Mouse (Mus musculus): ENCODE results near the gene Nqo2. TPM values are rescaled to one million over a fixed set of nuclear protein-coding genes. Genes with fewer than 3 reads are reported as not detected.

The Nqo2 gene
- polyA plus RNA-seq, 1 experiment from 2014 or later: 26.1 TPM

- 0 out of 2 replicates have a peak, but pooled peaks have one; percentile 22 for ATAC-seq (ENCODE audit: low read depth)
- H3K27ac ChIP-seq (ENCODE audit: low read length): peak overlapping the region; percentile 89; the same call in 1 of the 2 replicates
- 32% methylated on average over 4 of the region's 4 CpGs for WGBS (ENCODE audit: insufficient replicate concordance)
These were observed 1.5 kb downstream of the Nqo2 start for GRCm38 (mm10) chr13:33966025-33966412.

DNA sequence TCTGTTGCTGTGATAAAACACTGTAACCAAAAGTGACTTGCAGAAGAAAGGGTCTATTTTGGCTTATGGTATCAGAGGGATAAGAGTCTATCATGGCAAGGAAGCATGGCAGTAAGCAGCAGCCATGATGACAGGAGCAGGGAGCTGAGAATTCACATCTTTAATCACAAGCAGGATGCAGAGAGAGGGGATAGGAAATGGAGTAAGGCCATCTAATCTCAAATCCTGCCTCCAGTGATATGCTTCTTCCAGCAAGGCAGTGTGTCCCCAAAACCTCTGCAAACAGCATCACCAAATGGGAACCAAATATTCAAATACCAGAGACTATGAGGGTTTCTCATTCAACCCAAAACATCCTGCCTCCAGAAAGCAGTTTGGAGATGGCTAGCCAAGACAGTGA, 2.1 kb downstream of the Nqo2 start:
- Histone ChIP-seq H3K36me3 (ENCODE audit: control insufficient read depth, insufficient read depth) (no peaks in the 10 kb centered on the region), H3K9me3 (replicated peaks; ENCODE audit: control insufficient read depth, low read length) (no peaks in the 10 kb centered on the region), H3K9ac (ENCODE audit: low read depth, low read length) (no peak overlapping the region), H3K27me3 (ENCODE audit: control insufficient read depth, insufficient read depth, low read depth, low read length) (no peaks in the 10 kb centered on the region), H3K4me2 (ENCODE audit: low read depth, low read length) (no peak overlapping the region), H3K27ac (ENCODE audit: low read length) (no peak overlapping the region), H3K4me1 (ENCODE audit: control insufficient read depth, low read depth, low read length) (peaks cover 15% of the 10 kb centered on the region), H3K4me3 (ENCODE audit: low read depth, low read length) (no peak overlapping the region)
- ATAC-seq (ENCODE audit: low read depth): no peak

More at GRCm38 (mm10) chr13:33966025-33966412, 1.5 kb downstream of the Nqo2 start:
- Histone ChIP-seq H3K9me3 (replicated peaks; ENCODE audit: control insufficient read depth, low read length) (no peaks in the 10 kb centered on the region), H3K36me3 (ENCODE audit: control insufficient read depth, insufficient read depth) (no peaks in the 10 kb centered on the region), H3K4me3 (ENCODE audit: low read depth, low read length) (peak overlapping the region; percentile 71), H3K9ac (ENCODE audit: low read depth, low read length) (peak overlapping the region; percentile 21; the same call in 1 of the 2 replicates), H3K27me3 (ENCODE audit: control insufficient read depth, insufficient read depth, low read depth, low read length) (no peaks in the 10 kb centered on the region), H3K4me2 (ENCODE audit: low read depth, low read length) (peak overlapping the region; percentile 79), H3K4me1 (ENCODE audit: control insufficient read depth, low read depth, low read length) (peaks cover 15% of the 10 kb centered on the region)

DNA sequence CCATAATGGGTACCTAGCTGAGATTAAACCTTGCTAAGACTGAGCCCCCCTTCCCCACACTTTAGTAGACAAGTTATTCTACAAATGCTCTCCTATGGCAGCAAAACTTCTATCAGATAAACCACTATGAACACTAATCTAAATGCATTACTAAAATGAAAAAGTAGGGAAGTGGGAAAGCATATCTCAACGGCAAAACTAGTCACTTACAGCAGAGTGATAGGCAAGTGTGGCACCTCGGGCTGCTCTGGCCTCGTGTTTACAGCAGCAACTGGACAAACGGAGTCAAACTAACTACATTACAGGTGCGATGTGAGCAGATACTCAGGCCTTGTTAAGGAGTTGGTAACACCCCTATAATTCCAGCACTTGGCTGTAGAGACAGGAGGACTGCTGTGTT, 25.1 kb downstream of the Nqo2 start:
- Histone ChIP-seq H3K9me3 (replicated peaks; ENCODE audit: control insufficient read depth, low read length) (no peaks in the 10 kb centered on the region), H3K36me3 (ENCODE audit: control insufficient read depth, insufficient read depth) (no peaks in the 10 kb centered on the region), H3K4me3 (ENCODE audit: low read depth, low read length) (no peak overlapping the region), H3K9ac (ENCODE audit: low read depth, low read length) (no peak overlapping the region), H3K27ac (ENCODE audit: low read length) (no peak overlapping the region), H3K4me1 (ENCODE audit: control insufficient read depth, low read depth, low read length) (no peaks in the 10 kb centered on the region), H3K27me3 (ENCODE audit: control insufficient read depth, insufficient read depth, low read depth, low read length) (no peaks in the 10 kb centered on the region), H3K4me2 (ENCODE audit: low read depth, low read length) (no peak overlapping the region)
- WGBS (ENCODE audit: insufficient replicate concordance): 66% methylated on average over 5 of the region's 5 CpGs
- ATAC-seq (ENCODE audit: low read depth): no peak

- Histone ChIP-seq H3K36me3 (ENCODE audit: control insufficient read depth, insufficient read depth) (no peaks in the 10 kb centered on the region), H3K27me3 (ENCODE audit: control insufficient read depth, insufficient read depth, low read depth, low read length) (no peaks in the 10 kb centered on the region), H3K4me2 (ENCODE audit: low read depth, low read length) (no peak overlapping the region), H3K4me3 (ENCODE audit: low read depth, low read length) (no peak overlapping the region), H3K4me1 (ENCODE audit: control insufficient read depth, low read depth, low read length) (no peaks in the 10 kb centered on the region), H3K27ac (ENCODE audit: low read length) (no peak overlapping the region), H3K9me3 (replicated peaks; ENCODE audit: control insufficient read depth, low read length) (no peaks in the 10 kb centered on the region), H3K9ac (ENCODE audit: low read depth, low read length) (no peak overlapping the region)
- ATAC-seq (ENCODE audit: low read depth): no peak
- WGBS (ENCODE audit: insufficient replicate concordance): 17% methylated on average over 1 of the region's 1 CpGs
These were observed 30.7 kb downstream of the Nqo2 start for GRCm38 (mm10) chr13:33995197-33995596.

GRCm38 (mm10) chr13:34002058-34003006, 37.8 kb downstream of the Nqo2 start, which contains the start of the genes Ripk1 and Serpinb6a:
Gene Ripk1, plus strand, starts transcription at chr13:34002363.
Gene Serpinb6a, minus strand, starts transcription at chr13:34002794.
- under 1% methylated on average over 92 of the region's 92 CpGs for WGBS (ENCODE audit: insufficient replicate concordance)
- Histone ChIP-seq H3K4me3 (ENCODE audit: low read depth, low read length) (peak within 1 kb of the TSS; percentile 98), H3K4me2 (ENCODE audit: low read depth, low read length) (peak within 1 kb of the TSS; percentile 85), H3K4me1 (ENCODE audit: control insufficient read depth, low read depth, low read length) (peaks cover 5% of the 10 kb centered on the region), H3K27ac (ENCODE audit: low read length) (peak within 1 kb of the TSS; percentile 92), H3K9me3 (replicated peaks; ENCODE audit: control insufficient read depth, low read length) (no peaks in the 10 kb centered on the region), H3K36me3 (ENCODE audit: control insufficient read depth, insufficient read depth) (no peaks in the 10 kb centered on the region), H3K27me3 (ENCODE audit: control insufficient read depth, insufficient read depth, low read depth, low read length) (no peaks in the 10 kb centered on the region), H3K9ac (ENCODE audit: low read depth, low read length) (peak within 1 kb of the TSS; percentile 90)
- peak; percentile 98 for ATAC-seq (ENCODE audit: low read depth)

GRCm38 (mm10) chr13:34003058-34003457, 38.6 kb downstream of the Nqo2 start:
- peak overlapping the region; percentile 92 for H3K27ac ChIP-seq (ENCODE audit: low read length)
- no peaks in the 10 kb centered on the region for H3K36me3 ChIP-seq (ENCODE audit: control insufficient read depth, insufficient read depth)
- peak overlapping the region; percentile 90 for H3K9ac ChIP-seq (ENCODE audit: low read depth, low read length)
- H3K4me1 ChIP-seq (ENCODE audit: control insufficient read depth, low read depth, low read length): peaks cover 5% of the 10 kb centered on the region
- no peaks in the 10 kb centered on the region for H3K27me3 ChIP-seq (ENCODE audit: control insufficient read depth, insufficient read depth, low read depth, low read length)
- peak overlapping the region; percentile 85 for H3K4me2 ChIP-seq (ENCODE audit: low read depth, low read length)
- H3K4me3 ChIP-seq (ENCODE audit: low read depth, low read length): peak overlapping the region; percentile 98
- H3K9me3 ChIP-seq (replicated peaks; ENCODE audit: control insufficient read depth, low read length): no peaks in the 10 kb centered on the region
- ATAC-seq (ENCODE audit: low read depth): no peak
- WGBS (ENCODE audit: insufficient replicate concordance): 0% methylated on average over 5 of the region's 5 CpGs

GRCm38 (mm10) chr13:34007234-34007633, 42.7 kb downstream of the Nqo2 start:
- no peak overlapping the region for H3K9ac ChIP-seq (ENCODE audit: low read depth, low read length)
- H3K4me3 ChIP-seq (ENCODE audit: low read depth, low read length): no peak overlapping the region
- no peak overlapping the region for H3K4me2 ChIP-seq (ENCODE audit: low read depth, low read length)
- peaks cover 11% of the 10 kb centered on the region; the same call in 1 of the 2 replicates for H3K36me3 ChIP-seq (ENCODE audit: control insufficient read depth, insufficient read depth)
- peaks cover 5% of the 10 kb centered on the region for H3K4me1 ChIP-seq (ENCODE audit: control insufficient read depth, low read depth, low read length)
- H3K27ac ChIP-seq (ENCODE audit: low read length): no peak overlapping the region
- ATAC-seq (ENCODE audit: low read depth): no peak
- H3K9me3 ChIP-seq (replicated peaks; ENCODE audit: control insufficient read depth, low read length): no peaks in the 10 kb centered on the region
- 54% methylated on average over 2 of the region's 2 CpGs for WGBS (ENCODE audit: insufficient replicate concordance)
- no peaks in the 10 kb centered on the region for H3K27me3 ChIP-seq (ENCODE audit: control insufficient read depth, insufficient read depth, low read depth, low read length)

- no peak for ATAC-seq (ENCODE audit: low read depth)
- Histone ChIP-seq H3K27ac (ENCODE audit: low read length) (no peak overlapping the region), H3K9ac (ENCODE audit: low read depth, low read length) (no peak overlapping the region), H3K4me1 (ENCODE audit: control insufficient read depth, low read depth, low read length) (no peaks in the 10 kb centered on the region), H3K4me2 (ENCODE audit: low read depth, low read length) (no peak overlapping the region), H3K36me3 (ENCODE audit: control insufficient read depth, insufficient read depth) (peaks cover 56% of the 10 kb centered on the region), H3K9me3 (replicated peaks; ENCODE audit: control insufficient read depth, low read length) (no peaks in the 10 kb centered on the region), H3K27me3 (ENCODE audit: control insufficient read depth, insufficient read depth, low read depth, low read length) (no peaks in the 10 kb centered on the region), H3K4me3 (ENCODE audit: low read depth, low read length) (no peak overlapping the region)
- 86% methylated on average over 9 of the region's 9 CpGs for WGBS (ENCODE audit: insufficient replicate concordance)
These were observed 52.6 kb downstream of the Nqo2 start for GRCm38 (mm10) chr13:34016927-34017569.

DNA sequence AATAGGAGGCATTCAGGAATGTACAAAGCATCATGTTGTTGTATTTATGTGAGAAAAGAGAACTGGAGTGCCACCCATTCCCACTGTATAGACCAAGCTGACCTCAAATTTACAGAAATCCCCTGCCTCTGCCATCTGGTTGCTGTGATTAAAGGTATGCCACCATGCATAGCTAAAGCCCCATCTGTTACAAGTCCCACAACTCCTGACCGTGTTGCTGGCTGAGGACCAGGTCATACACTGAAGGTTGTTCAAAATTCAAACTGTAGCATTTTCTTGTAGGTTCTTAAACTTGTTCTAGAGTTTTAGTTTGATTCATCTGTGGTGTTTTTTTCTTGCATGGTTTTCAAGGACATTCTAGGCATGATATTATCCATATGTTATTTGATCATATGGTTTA, 54.0 kb downstream of the Nqo2 start:
- WGBS (ENCODE audit: insufficient replicate concordance): 83% methylated on average over 1 of the region's 1 CpGs
- H3K9ac ChIP-seq (ENCODE audit: low read depth, low read length): no peak overlapping the region

More for the DNA sequence above, 54.0 kb downstream of the Nqo2 start:
- Histone ChIP-seq H3K36me3 (ENCODE audit: control insufficient read depth, insufficient read depth) (peaks cover 59% of the 10 kb centered on the region), H3K27me3 (ENCODE audit: control insufficient read depth, insufficient read depth, low read depth, low read length) (no peaks in the 10 kb centered on the region), H3K9me3 (replicated peaks; ENCODE audit: control insufficient read depth, low read length) (no peaks in the 10 kb centered on the region), H3K27ac (ENCODE audit: low read length) (no peak overlapping the region), H3K4me1 (ENCODE audit: control insufficient read depth, low read depth, low read length) (no peaks in the 10 kb centered on the region), H3K4me2 (ENCODE audit: low read depth, low read length) (no peak overlapping the region), H3K4me3 (ENCODE audit: low read depth, low read length) (no peak overlapping the region)
- no peak for ATAC-seq (ENCODE audit: low read depth)

Measured in liver, embryonic 16.5 days (tissue).